Mouse (Mus musculus) stomach, postnatal 0 days (tissue): ENCODE results near the gene Pou3f3. TPM values are rescaled to one million over a fixed set of nuclear protein-coding genes. Genes with fewer than 3 reads are reported as not detected.

Source experiments
- ATAC-seq: fragments of 200-750 bp; cut with Nextera tagmentation; 2 replicates; pipeline ENCODE4 v1.8.0; 2017; ENCODE audit not compliant: low FRiP score, low TSS enrichment
- DNase-seq: peaks from one replicate; pipeline ENCODE4 v3.0.0-alpha.2; 2016; ENCODE audit warnings: low spot score
- H3K27ac ChIP-seq: fragments of 300-500 bp; sonication (generic); replicated peaks from 2 replicates; pipeline ENCODE4 v1.5.1; 2014; ENCODE audit warnings: mild to moderate bottlenecking, control low read depth
- H3K27me3 ChIP-seq: fragments of 300-500 bp; sonication (generic); 2 replicates; pipeline ENCODE4 v1.6.1; 2014; ENCODE audit warnings: low read length; ENCODE audit not compliant: control insufficient read depth, insufficient read depth
- H3K36me3 ChIP-seq: fragments of 300-500 bp; sonication (generic); 2 replicates; pipeline ENCODE4 v1.6.1; 2014; ENCODE audit warnings: low read length, mixed read lengths; ENCODE audit not compliant: control insufficient read depth, insufficient read depth
- H3K4me1 ChIP-seq: fragments of 300-500 bp; sonication (generic); replicated peaks from 2 replicates; pipeline ENCODE4 v1.6.1; 2014; ENCODE audit warnings: antibody characterized with exemption; ENCODE audit not compliant: control insufficient read depth, insufficient read depth
- H3K4me2 ChIP-seq: fragments of 300-500 bp; sonication (generic); replicated peaks from 2 replicates; pipeline ENCODE4 v1.6.1; 2014; ENCODE audit warnings: low read depth, mild to moderate bottlenecking, control low read depth, moderate library complexity
- H3K4me3 ChIP-seq: fragments of 300-500 bp; sonication (generic); 2 replicates; pipeline ENCODE4 v1.5.1; 2014; ENCODE audit warnings: low read depth, low read length, control low read depth
- H3K9ac ChIP-seq: fragments of 300-500 bp; sonication (generic); 2 replicates; pipeline ENCODE4 v1.6.1; 2014; ENCODE audit warnings: mild to moderate bottlenecking, low read length, control low read depth, mixed read lengths
- H3K9me3 ChIP-seq: fragments of 300-500 bp; sonication (generic); 2 replicates; pipeline ENCODE4 v1.6.1; 2016; ENCODE audit warnings: low read length; ENCODE audit not compliant: control insufficient read depth
- CTCF ChIP-seq: IDR thresholded peaks from 2 replicates; pipeline ENCODE4 v1.5.1; 2016; ENCODE audit warnings: antibody characterized with exemption, low read depth, mild to moderate bottlenecking, moderate library complexity
- EP300 ChIP-seq: optimal IDR thresholded peaks from 2 replicates; pipeline ENCODE3; 2016; ENCODE audit warnings: antibody characterized with exemption
- WGBS: fragments of 180-500 bp; shearing (Covaris S2); extraction: QIAGEN DNeasy Blood & Tissue Kit; methylation state at CpG from one replicate; pipeline ENCODE4 v1.1.7; 2014; 5-methylcytosine and 5-hydroxymethylcytosine counted together
- polyA plus RNA-seq: library from polyadenylated mRNA; unstranded; fragments of >200 nt; fragmentation: Nextera tagmentation; extraction: Ambion mirVana; gene quantifications from 2 replicates; pipeline ENCODE4 v1.2.1, GENCODE M21; 2015

Pou3f3 gene
- 0.02 TPM in 1 of 2 replicates, not detected in the other for polyA plus RNA-seq

- Histone ChIP-seq H3K4me2 (peak within 1 kb of the TSS; percentile 52), H3K9ac (no peak within 1 kb of the TSS), H3K27ac (no peak within 1 kb of the TSS), H3K27me3 (peaks cover 41% of the 10 kb centered on the region), H3K4me3 (peak within 1 kb of the TSS; percentile 34), H3K36me3 (no peaks in the 10 kb centered on the region), H3K9me3 (no peaks in the 10 kb centered on the region), H3K4me1 (no peaks in the 10 kb centered on the region; the same call in 1 of the 2 replicates)
- TF ChIP-seq CTCF (no peak), EP300 (no peak)
- under 1% methylated on average over 21 of the region's 21 CpGs for WGBS
- no peak for DNase-seq
- ATAC-seq, result peak; percentile 43; the same call in 1 of the 2 replicates
These were observed at the start of gene Pou3f3 for GRCm38 (mm10) chr1:42695578-42695915. Pou3f3 (plus strand) TSS chr1:42695768.

DNA sequence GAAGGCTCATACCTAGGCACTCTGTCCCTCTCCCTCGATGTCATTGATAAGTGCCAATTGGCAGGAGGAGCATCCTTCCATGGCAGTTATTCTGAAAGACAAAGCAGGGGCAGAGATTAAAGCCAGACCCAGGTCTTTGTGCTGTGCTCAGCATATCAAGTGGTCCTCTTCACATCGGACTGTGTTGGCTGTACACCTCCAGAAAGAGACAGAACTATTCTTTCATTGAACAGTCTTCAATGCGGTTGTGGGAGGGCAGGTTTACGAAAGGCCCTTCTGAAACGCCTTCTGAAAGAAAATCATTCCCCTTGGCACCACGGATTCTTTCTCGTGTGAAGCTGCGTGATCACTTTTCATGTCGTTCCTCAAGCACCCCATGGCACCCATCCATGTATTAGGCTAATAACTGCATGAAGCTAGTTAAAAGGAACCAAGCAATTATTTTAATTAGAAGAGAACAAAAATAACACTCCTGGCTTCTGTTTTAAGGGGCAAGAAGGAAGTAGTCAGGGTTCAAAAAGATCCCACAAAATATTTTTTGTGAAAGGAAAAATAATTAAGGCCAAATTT is 47.1 kb upstream of the Pou3f3 start:
- ATAC-seq, result no peak
- TF ChIP-seq CTCF, result no peak
- Histone ChIP-seq H3K36me3 (no peaks in the 10 kb centered on the region), H3K27ac (no peak overlapping the region), H3K4me2 (no peak overlapping the region), H3K27me3 (no peaks in the 10 kb centered on the region), H3K4me3 (no peak overlapping the region), H3K4me1 (no peaks in the 10 kb centered on the region), H3K9ac (no peak overlapping the region), H3K9me3 (no peaks in the 10 kb centered on the region)
- no peak for DNase-seq
- 89% methylated on average over 9 of the region's 9 CpGs for WGBS

GRCm38 (mm10) chr1:42651461-42651860 is 44.1 kb upstream of the Pou3f3 start:
- no peak for TF ChIP-seq CTCF
- TF ChIP-seq EP300, result no peak
- H3K9me3 ChIP-seq, result no peaks in the 10 kb centered on the region
- ATAC-seq (no peak), DNase-seq (no peak)
- H3K4me3 ChIP-seq, result no peak overlapping the region
- no peaks in the 10 kb centered on the region for H3K4me1 ChIP-seq
- H3K36me3 ChIP-seq, result no peaks in the 10 kb centered on the region
- H3K4me2 ChIP-seq, result no peak overlapping the region
- H3K27ac ChIP-seq, result no peak overlapping the region
- 73% methylated on average over 15 of the region's 15 CpGs for WGBS
- H3K9ac ChIP-seq, result no peak overlapping the region
- H3K27me3 ChIP-seq, result no peaks in the 10 kb centered on the region

DNA sequence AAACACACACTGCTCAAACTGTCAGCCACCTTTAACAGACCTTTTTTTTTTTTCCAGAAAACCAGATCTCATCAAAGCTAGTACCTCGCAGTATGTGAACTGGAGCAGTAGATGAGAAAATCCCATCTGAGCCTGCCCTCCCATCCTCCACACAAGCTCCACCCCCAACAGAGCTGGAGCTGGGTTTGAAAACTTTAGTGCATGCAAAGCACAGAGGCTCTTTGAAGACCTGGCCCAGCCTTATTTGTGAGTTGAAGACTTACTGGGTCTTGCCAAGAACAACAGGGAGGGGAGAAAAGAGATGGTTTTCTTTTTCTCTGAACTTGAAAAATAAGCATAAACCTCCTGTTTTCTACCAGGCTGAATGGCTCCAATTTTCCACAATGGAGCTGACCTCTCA is 28.0 kb upstream of the Pou3f3 start:
- Histone ChIP-seq H3K9me3 (no peaks in the 10 kb centered on the region), H3K36me3 (no peaks in the 10 kb centered on the region), H3K4me2 (no peak overlapping the region), H3K27me3 (no peaks in the 10 kb centered on the region), H3K4me1 (no peaks in the 10 kb centered on the region), H3K4me3 (no peak overlapping the region), H3K9ac (no peak overlapping the region), H3K27ac (no peak overlapping the region)
- WGBS, result 73% methylated on average over 1 of the region's 1 CpGs
- TF ChIP-seq EP300 (no peak), CTCF (no peak)
- DNase-seq (no peak), ATAC-seq (no peak)

DNA sequence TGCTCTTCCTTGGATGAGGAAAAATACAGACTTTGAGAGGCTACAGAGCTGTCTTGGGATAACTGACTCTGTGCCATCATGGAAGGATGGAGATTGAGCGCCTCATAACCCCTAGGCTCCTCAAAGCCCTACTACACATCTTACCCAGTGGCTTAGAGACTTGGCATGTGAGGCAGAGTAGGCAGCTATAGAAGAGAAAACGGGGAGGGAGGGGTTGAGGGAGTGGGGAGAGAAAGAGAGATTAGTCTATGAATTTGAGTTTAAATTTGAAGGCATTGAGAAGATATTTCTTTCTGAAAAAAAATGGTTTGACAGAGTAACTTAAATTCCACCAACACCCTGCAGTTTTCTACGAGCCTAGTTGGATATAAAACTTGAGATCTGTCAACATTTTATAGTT is 14.9 kb upstream of the Pou3f3 start:
- no peak overlapping the region for H3K4me2 ChIP-seq
- DNase-seq (no peak), ATAC-seq (no peak)
- no peaks in the 10 kb centered on the region for H3K4me1 ChIP-seq
- WGBS, result 65% methylated on average over 3 of the region's 3 CpGs
- no peak overlapping the region for H3K4me3 ChIP-seq
- H3K9ac ChIP-seq, result no peak overlapping the region
- peaks cover 14% of the 10 kb centered on the region for H3K27me3 ChIP-seq
- TF ChIP-seq CTCF, result no peak
- no peak for TF ChIP-seq EP300
- H3K27ac ChIP-seq, result no peak overlapping the region
- H3K36me3 ChIP-seq, result no peaks in the 10 kb centered on the region
- H3K9me3 ChIP-seq, result no peaks in the 10 kb centered on the region

GRCm38 (mm10) chr1:42681762-42682161 is 13.8 kb upstream of the Pou3f3 start:
- ATAC-seq (no peak), DNase-seq (no peak)
- H3K4me1 ChIP-seq, result no peaks in the 10 kb centered on the region
- H3K9me3 ChIP-seq, result no peaks in the 10 kb centered on the region
- WGBS, result 69% methylated on average over 5 of the region's 5 CpGs
- no peak overlapping the region for H3K9ac ChIP-seq
- no peaks in the 10 kb centered on the region for H3K36me3 ChIP-seq
- H3K27me3 ChIP-seq, result peaks cover 14% of the 10 kb centered on the region
- TF ChIP-seq EP300 (no peak), CTCF (no peak)
- H3K27ac ChIP-seq, result no peak overlapping the region
- no peak overlapping the region for H3K4me2 ChIP-seq
- H3K4me3 ChIP-seq, result no peak overlapping the region
